Mouse (Mus musculus) CH12.LX (cell line): ENCODE data around the gene Chd9. TPM values are rescaled to one million over a fixed set of nuclear protein-coding genes. Genes with fewer than 3 reads are reported as not detected.
A peak's percentile ranks its signal among the peaks of the same experiment; 100 is the strongest.

Source experiments
- DNase-seq: peaks from one replicate; pipeline ENCODE4 v3.0.0-alpha.2; 2013; ENCODE audit errors: extremely low read depth
- H3K27ac ChIP-seq: 2 replicates; pipeline ENCODE4 v1.5.1; 2012; ENCODE audit warnings: low read depth, mild to moderate bottlenecking, control low read depth, moderate library complexity; ENCODE audit not compliant: insufficient read depth
- H3K27me3 ChIP-seq: replicated peaks from 2 replicates; pipeline ENCODE3; 2012; ENCODE audit warnings: inconsistent platforms
- H3K36me3 ChIP-seq, 2 experiments: replicated peaks in 1 of 2; 2 replicates each; pipeline versions ENCODE3 to v1.6.1; 2012; ENCODE audit warnings: inconsistent platforms in 1 of 2, low read length in 1 of 2, mild to moderate bottlenecking in 1 of 2, mixed read lengths in 1 of 2, moderate library complexity in 1 of 2; ENCODE audit not compliant: control insufficient read depth in 1 of 2, insufficient read depth in 1 of 2
- H3K4me1 ChIP-seq, 2 experiments: 2 replicates each; pipeline ENCODE4 v1.6.1; 2012; ENCODE audit warnings: inconsistent platforms in 1 of 2, moderate library complexity in 1 of 2; ENCODE audit not compliant: insufficient read depth in 2 of 2, control insufficient read depth in 1 of 2
- H3K4me2 ChIP-seq: 2 replicates; pipeline ENCODE4 v1.6.1; 2012; ENCODE audit warnings: low read depth, mild to moderate bottlenecking, control low read depth; ENCODE audit not compliant: poor library complexity, insufficient read depth, severe bottlenecking
- H3K4me3 ChIP-seq, 3 experiments: fragments of 150-350 bp in 1 of 3; sonication (generic) in 1 of 3; replicated peaks in 1 of 3; 2 replicates each; pipeline versions ENCODE3 to v1.5.1; 2011 to 2012; ENCODE audit warnings: low read depth in 2 of 3, low read length in 2 of 3, mild to moderate bottlenecking in 2 of 3, moderate library complexity in 2 of 3, control low read depth in 1 of 3, improper control_type of control experiment in 1 of 3, inconsistent platforms in 1 of 3, mixed read lengths in 1 of 3; ENCODE audit not compliant: poor library complexity in 1 of 3
- H3K79me2 ChIP-seq: replicated peaks from 2 replicates; pipeline ENCODE4 v1.6.1; 2012; ENCODE audit warnings: mild to moderate bottlenecking, moderate library complexity; ENCODE audit not compliant: control insufficient read depth, poor library complexity, insufficient read depth, severe bottlenecking; ENCODE audit errors: extremely low read depth
- H3K9ac ChIP-seq: 2 replicates; pipeline ENCODE4 v1.6.1; 2012; ENCODE audit warnings: low read depth, mild to moderate bottlenecking, control low read depth, moderate library complexity; ENCODE audit not compliant: insufficient read depth
- H3K9me3 ChIP-seq: replicated peaks from 2 replicates; pipeline ENCODE3; 2012; ENCODE audit warnings: low read length, inconsistent platforms, mixed read lengths
- CHD1 ChIP-seq: IDR thresholded peaks from 2 replicates; pipeline ENCODE4 v1.6.1; 2012; ENCODE audit warnings: low read depth, low read length, improper control_type of control experiment, inconsistent platforms
- CHD2 ChIP-seq: IDR thresholded peaks from 2 replicates; pipeline ENCODE4 v1.6.1; 2011; ENCODE audit warnings: low read length, improper control_type of control experiment
- CTCF ChIP-seq, 2 experiments: IDR thresholded peaks in 1 of 2; conservative IDR thresholded peaks in 1 of 2; 2 replicates each; pipeline ENCODE4 v1.5.1; 2011 to 2012; ENCODE audit warnings: low read depth in 2 of 2, low read length in 2 of 2, improper control_type of control experiment in 1 of 2, inconsistent platforms in 1 of 2, mild to moderate bottlenecking in 1 of 2, moderate library complexity in 1 of 2
- ELF1 ChIP-seq: IDR thresholded peaks from 2 replicates; pipeline ENCODE4 v1.6.1; 2014; ENCODE audit warnings: low read depth, mild to moderate bottlenecking, inconsistent platforms, low read length, improper control_type of control experiment
- EP300 ChIP-seq: IDR thresholded peaks from 2 replicates; pipeline ENCODE4 v1.6.1; 2011; ENCODE audit warnings: low read length, improper control_type of control experiment
- ETS1 ChIP-seq: conservative IDR thresholded peaks from 2 replicates; pipeline ENCODE4 v1.6.1; 2012; ENCODE audit warnings: low read depth, mild to moderate bottlenecking, inconsistent platforms, low read length, improper control_type of control experiment, moderate library complexity
- GABPA ChIP-seq: IDR thresholded peaks from 2 replicates; pipeline ENCODE4 v1.6.1; 2012; ENCODE audit warnings: low read depth, low read length, improper control_type of control experiment, inconsistent platforms; ENCODE audit not compliant: insufficient replicate concordance
- JUND ChIP-seq: conservative IDR thresholded peaks from 2 replicates; pipeline ENCODE4 v1.6.1; 2011; ENCODE audit warnings: low read depth, low read length, improper control_type of control experiment
- KAT2A ChIP-seq: IDR thresholded peaks from 2 replicates; pipeline ENCODE4 v1.6.1; 2012; ENCODE audit warnings: low read length, improper control_type of control experiment, inconsistent platforms; ENCODE audit not compliant: insufficient replicate concordance
- MAFK ChIP-seq: IDR thresholded peaks from 2 replicates; pipeline ENCODE4 v1.6.1; 2011; ENCODE audit warnings: low read length, improper control_type of control experiment; ENCODE audit not compliant: insufficient replicate concordance
- MEF2A ChIP-seq: IDR thresholded peaks from 2 replicates; pipeline ENCODE4 v1.6.1; 2014; ENCODE audit warnings: low read depth, mild to moderate bottlenecking, inconsistent platforms, low read length, improper control_type of control experiment, borderline replicate concordance
- MXI1 ChIP-seq: IDR thresholded peaks from 2 replicates; pipeline ENCODE4 v1.6.1; 2011; ENCODE audit warnings: mild to moderate bottlenecking, low read depth, low read length, improper control_type of control experiment
- MYC ChIP-seq: IDR thresholded peaks from 2 replicates; pipeline ENCODE4 v1.6.1; 2011; ENCODE audit warnings: low read depth, mild to moderate bottlenecking, improper control_type of control experiment, low read length
- NRF1 ChIP-seq: IDR thresholded peaks from 2 replicates; pipeline ENCODE4 v1.6.1; 2014; ENCODE audit warnings: low read depth, mild to moderate bottlenecking, inconsistent platforms, low read length, improper control_type of control experiment, moderate library complexity
- POLR2A ChIP-seq: IDR thresholded peaks from 2 replicates; pipeline ENCODE4 v1.6.1; 2011; ENCODE audit warnings: low read depth, mild to moderate bottlenecking, improper control_type of control experiment, low read length
- POLR2AphosphoS2 ChIP-seq: IDR thresholded peaks from 2 replicates; pipeline ENCODE4 v1.6.1; 2011; ENCODE audit warnings: low read depth, low read length, improper control_type of control experiment
- SIN3A ChIP-seq: IDR thresholded peaks from 2 replicates; pipeline ENCODE4 v1.6.1; 2012; ENCODE audit warnings: low read length, improper control_type of control experiment, inconsistent platforms
- SMC3 ChIP-seq: IDR thresholded peaks from 2 replicates; pipeline ENCODE4 v1.6.1; 2011; ENCODE audit warnings: low read depth, low read length, improper control_type of control experiment
- TBP ChIP-seq: conservative IDR thresholded peaks from 2 replicates; pipeline ENCODE4 v1.6.1; 2011; ENCODE audit warnings: low read depth, low read length, improper control_type of control experiment
- TCF12 ChIP-seq: IDR thresholded peaks from 2 replicates; pipeline ENCODE4 v1.6.1; 2014; ENCODE audit warnings: low read depth, mild to moderate bottlenecking, inconsistent platforms, low read length, improper control_type of control experiment
- UBTF ChIP-seq: IDR thresholded peaks from 2 replicates; pipeline ENCODE4 v1.6.1; 2012; ENCODE audit warnings: low read depth, mild to moderate bottlenecking, inconsistent platforms, low read length, improper control_type of control experiment, moderate library complexity
- ZC3H11A ChIP-seq: IDR thresholded peaks from 2 replicates; pipeline ENCODE4 v1.6.1; 2012; ENCODE audit warnings: low read depth, mild to moderate bottlenecking, inconsistent platforms, low read length, improper control_type of control experiment
- ZKSCAN1 ChIP-seq: IDR thresholded peaks from 2 replicates; pipeline ENCODE4 v1.6.1; 2012; ENCODE audit warnings: low read depth, inconsistent platforms, low read length, improper control_type of control experiment, borderline replicate concordance
- dilution Hi-C: fragments of 300-500 bp; cut with MboI; formaldehyde crosslinking; loops from 2 replicates; pipeline ENCODE4 v1.14.3; 2020; ENCODE audit warnings: low sequenced_read_pairs; ENCODE audit not compliant: extremely low pct_unique_long_range_greater_than_20kb, extremely low pct_ligation_motif_present
- in situ Hi-C: fragments of 300-500 bp; cut with MboI; formaldehyde crosslinking; loops from 3 replicates; pipeline ENCODE4 v1.14.3; 2019; ENCODE audit warnings: low sequenced_read_pairs, low pct_ligation_motif_present, low pct_unique_long_range_greater_than_20kb, mixed read lengths
- polyA plus RNA-seq: library from polyadenylated mRNA; unstranded; fragments of >175 nt; gene quantifications from 2 replicates; pipeline ENCODE4 v1.2.1, GENCODE M21; 2012; ENCODE audit warnings: low read depth; ENCODE audit not compliant: insufficient read length
- total RNA-seq, 2 experiments: library from RNA; depleted of rRNA; stranded (reverse); fragments of 300-350 nt in 1 of 2; fragments of >200 nt in 1 of 2; gene quantifications; 2 replicates each; pipeline ENCODE4 v1.2.3; 2012 to 2014

The Chd9 gene
- total and polyA plus RNA-seq, 3 experiments = 12.7 to 188 (median 15.1) TPM

DNA sequence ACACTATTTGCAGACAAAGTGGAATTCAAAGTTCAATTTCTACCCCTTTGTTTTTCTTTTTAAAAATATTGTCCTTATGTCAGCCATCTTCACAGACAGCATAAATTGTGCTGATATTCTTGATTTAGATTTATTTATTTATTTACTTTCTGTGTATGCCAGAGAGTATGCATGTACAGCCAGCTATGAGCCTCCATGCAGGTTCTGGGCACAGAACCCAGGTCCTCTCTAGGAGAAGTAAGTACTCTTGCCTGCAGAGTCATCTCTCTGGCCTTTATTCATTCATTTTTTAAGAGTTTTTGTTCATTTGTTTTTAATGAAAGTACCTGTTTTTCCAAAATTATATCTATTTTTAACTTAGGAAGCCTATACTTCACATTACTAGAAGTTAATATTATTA, 129.6 kb downstream of the Chd9 start:
- H3K79me2 ChIP-seq = peaks cover 50% of the 10 kb centered on the region
- dilution Hi-C loops (no loop called here), in situ Hi-C loops (no loop called here)
- no peaks in the 10 kb centered on the region for H3K9me3 ChIP-seq
- peaks cover 10 to 41% of the 10 kb centered on the region in 2 experiments for H3K4me1 ChIP-seq
- H3K4me3 ChIP-seq = peak overlapping the region in 2 of 3 experiments; percentile 56 to 69
- no peaks in the 10 kb centered on the region for H3K27me3 ChIP-seq
- TF ChIP-seq SMC3 (no peak), CHD2 (no peak), CHD1 (0 out of 2 replicates have a peak, but pooled peaks have one; percentile 42)
- H3K9ac ChIP-seq = peak overlapping the region; percentile 69; the same call in 1 of the 2 replicates
- peaks cover 4 to 13% of the 10 kb centered on the region in 2 experiments for H3K36me3 ChIP-seq
- no peak overlapping the region for H3K27ac ChIP-seq
- H3K4me2 ChIP-seq = peak overlapping the region; percentile 84
- no peak for DNase-seq

DNA sequence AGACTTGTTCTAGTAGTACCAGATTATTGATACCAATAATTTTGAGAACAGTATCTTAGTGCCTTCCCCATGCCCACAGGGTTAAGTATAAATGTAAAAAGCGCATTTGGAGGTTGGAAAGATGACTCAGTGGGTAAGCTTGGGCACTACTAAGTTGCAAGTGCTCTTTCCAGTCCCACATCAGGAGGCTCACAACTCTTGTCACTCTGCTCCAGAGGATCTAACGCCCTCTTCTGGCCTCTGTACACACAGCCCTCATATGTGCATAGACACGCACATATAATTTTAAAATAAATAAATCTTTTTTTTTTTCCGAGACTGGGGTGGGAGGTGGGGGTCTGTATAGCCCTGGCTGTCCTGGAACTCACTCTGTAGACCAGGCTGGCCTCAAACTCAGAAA, 131.6 kb downstream of the Chd9 start:
- Histone ChIP-seq H3K4me1 (peaks cover 10 to 46% of the 10 kb centered on the region in 2 experiments), H3K79me2 (peaks cover 64% of the 10 kb centered on the region), H3K9ac (no peak overlapping the region), H3K36me3 (peaks cover 7 to 13% of the 10 kb centered on the region in 2 experiments), H3K27me3 (no peaks in the 10 kb centered on the region), H3K4me2 (no peak overlapping the region), H3K4me3 (no peak overlapping the region), H3K27ac (no peak overlapping the region), H3K9me3 (no peaks in the 10 kb centered on the region)
- TF ChIP-seq SMC3 = 0 out of 2 replicates have a peak, but pooled peaks have one; percentile 9
- peak in 1 of 2 experiments; percentile 47; a peak in 2 of 4 replicates for TF ChIP-seq CTCF (conservative IDR thresholded peaks at IDR 0.05 in 1 of 2, IDR thresholded peaks at IDR 0.05 in 1 of 2; ENCODE audit: low read depth in 2 of 2, low read length in 2 of 2)
- no peak for TF ChIP-seq ELF1
- TF ChIP-seq TCF12 = no peak
- no peak for TF ChIP-seq KAT2A
- peak; percentile 44 for DNase-seq
- in situ Hi-C loops = no loop called here
- dilution Hi-C loops = no loop called here

DNA sequence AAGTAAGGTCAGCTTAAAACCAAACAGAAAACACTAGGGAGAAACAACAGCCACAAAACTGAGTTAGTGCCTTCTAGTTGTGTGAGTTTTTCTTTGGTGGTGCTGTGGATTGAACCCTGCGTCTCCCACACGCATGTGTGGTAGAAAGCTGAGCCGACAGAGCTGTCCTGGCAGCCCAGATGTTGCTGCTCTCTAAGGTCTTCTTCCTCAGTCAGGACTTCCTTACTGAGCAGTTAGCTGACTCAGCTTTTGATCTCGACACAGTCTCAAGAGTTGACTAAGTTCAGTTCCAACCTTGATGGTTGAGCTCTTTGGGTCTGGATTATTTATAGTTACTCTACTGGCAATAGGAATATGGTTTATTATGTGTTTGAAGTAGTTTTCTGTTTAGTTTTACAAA, 133.5 kb downstream of the Chd9 start:
- Histone ChIP-seq H3K4me3 (peak overlapping the region in 2 of 3 experiments; percentile 13 to 29), H3K36me3 (peaks cover 7 to 17% of the 10 kb centered on the region in 2 experiments)
- TF ChIP-seq EP300 (0 out of 2 replicates have a peak, but pooled peaks have one; percentile 17), POLR2A (no peak), JUND (0 out of 2 replicates have a peak, but pooled peaks have one; percentile 8), MEF2A (no peak), POLR2AphosphoS2 (no peak), TBP (0 out of 2 replicates have a peak, but pooled peaks have one; percentile 20), NRF1 (peak; percentile 66), MXI1 (0 out of 2 replicates have a peak, but pooled peaks have one; percentile 53), CHD2 (no peak), SIN3A (peak; percentile 48; the same call in 1 of the 2 replicates), MAFK (peak; percentile 100), MYC (0 out of 2 replicates have a peak, but pooled peaks have one; percentile 30), ELF1 (peak; percentile 69), KAT2A (no peak), ETS1 (peak; percentile 26; the same call in 1 of the 2 replicates), GABPA (no peak), CTCF (conservative IDR thresholded peaks at IDR 0.05 in 1 of 2, IDR thresholded peaks at IDR 0.05 in 1 of 2; ENCODE audit: low read depth in 2 of 2, low read length in 2 of 2) (no peak), ZC3H11A (no peak), UBTF (no peak), ZKSCAN1 (no peak)
- TF ChIP-seq, all 38 proteins: peak for 10
- Histone ChIP-seq H3K27ac (0 out of 2 replicates have a peak overlapping the region, but pooled peaks have one; percentile 20), H3K27me3 (no peaks in the 10 kb centered on the region), H3K9ac (peak overlapping the region; percentile 66; the same call in 1 of the 2 replicates), H3K4me1 (peaks cover 10 to 57% of the 10 kb centered on the region in 2 experiments), H3K9me3 (no peaks in the 10 kb centered on the region), H3K79me2 (peaks cover 68% of the 10 kb centered on the region), H3K4me2 (peak overlapping the region; percentile 95)
- dilution Hi-C loops = no loop called here
- in situ Hi-C loops = no loop called here
- peak; percentile 50 for DNase-seq
